Mouse (Mus musculus): ENCODE measurements at regions not wholly inside any gene's neighbourhood (a gene's known extent, or its start where the extent isn't known, plus 50 kb on each side); places are given as distances from the start of the nearest gene placed in this dataset.

DNA sequence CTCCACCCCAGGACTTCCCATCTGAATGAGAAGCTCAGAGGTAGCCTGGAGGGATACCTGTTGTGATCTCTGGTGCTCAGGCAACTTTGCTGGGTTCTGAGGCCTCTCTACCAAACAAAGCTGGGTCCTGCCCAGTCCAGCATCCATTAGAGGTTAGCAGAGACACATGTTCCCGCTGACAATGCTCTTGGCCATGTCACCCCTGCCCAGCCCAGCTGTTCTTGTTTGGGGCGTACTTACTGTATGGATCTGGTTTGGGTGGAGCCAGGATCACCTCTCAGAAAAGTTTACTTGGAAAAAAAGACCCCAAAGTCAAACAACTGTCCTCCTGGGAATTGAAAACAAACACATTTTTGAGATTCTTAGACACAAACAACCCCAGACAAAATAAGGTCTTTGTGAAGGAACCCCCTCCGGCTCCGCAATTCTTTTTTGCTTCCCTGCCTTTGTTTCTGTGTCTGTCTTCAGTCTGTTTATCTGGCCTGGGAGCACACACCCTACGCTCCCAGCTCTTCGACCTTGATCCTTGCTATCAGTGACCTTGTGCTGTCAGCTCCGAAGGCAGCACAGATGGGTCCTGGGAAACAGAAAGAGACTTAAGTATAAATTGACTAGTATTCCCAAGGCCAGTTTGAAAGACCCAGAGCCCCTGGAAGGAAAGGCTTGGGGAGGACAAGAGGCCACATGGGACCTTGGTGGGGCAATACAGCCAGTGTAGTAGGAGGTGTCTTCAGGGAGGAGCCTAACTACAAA is 68.1 kb upstream of the Serp2 start:
- DNase-seq = no peak

DNA sequence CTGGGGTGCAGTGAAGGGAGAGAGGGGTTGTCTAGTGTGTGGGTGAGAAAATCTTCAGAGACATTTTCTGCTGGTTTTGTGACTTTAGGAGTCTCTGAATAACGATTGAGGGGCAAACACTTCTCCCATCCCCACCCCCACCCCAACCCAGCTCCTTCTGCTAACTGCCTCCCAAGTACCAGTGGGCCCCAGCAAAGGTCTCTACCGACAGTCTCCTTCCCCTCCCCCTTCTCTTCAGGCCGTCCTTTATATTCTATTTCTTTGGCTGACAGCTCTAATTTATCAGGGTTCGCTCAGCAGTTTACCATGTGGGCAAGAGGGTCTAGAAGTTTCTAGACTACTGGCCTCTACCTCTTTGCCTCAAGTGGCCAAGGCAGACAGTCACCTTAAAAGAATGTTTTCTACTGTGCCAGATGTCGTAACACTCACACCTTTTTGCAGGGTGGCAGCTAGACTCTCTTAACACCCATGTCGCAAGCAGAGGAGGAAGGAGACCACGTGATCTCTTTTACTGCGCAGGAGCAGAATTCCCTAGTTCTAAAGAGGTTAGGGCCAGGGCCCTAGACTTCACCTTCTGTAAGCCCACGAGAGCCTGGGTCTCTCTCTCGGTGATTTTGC is 66.8 kb upstream of the Serp2 start:
- DNase-seq = no peak

DNA sequence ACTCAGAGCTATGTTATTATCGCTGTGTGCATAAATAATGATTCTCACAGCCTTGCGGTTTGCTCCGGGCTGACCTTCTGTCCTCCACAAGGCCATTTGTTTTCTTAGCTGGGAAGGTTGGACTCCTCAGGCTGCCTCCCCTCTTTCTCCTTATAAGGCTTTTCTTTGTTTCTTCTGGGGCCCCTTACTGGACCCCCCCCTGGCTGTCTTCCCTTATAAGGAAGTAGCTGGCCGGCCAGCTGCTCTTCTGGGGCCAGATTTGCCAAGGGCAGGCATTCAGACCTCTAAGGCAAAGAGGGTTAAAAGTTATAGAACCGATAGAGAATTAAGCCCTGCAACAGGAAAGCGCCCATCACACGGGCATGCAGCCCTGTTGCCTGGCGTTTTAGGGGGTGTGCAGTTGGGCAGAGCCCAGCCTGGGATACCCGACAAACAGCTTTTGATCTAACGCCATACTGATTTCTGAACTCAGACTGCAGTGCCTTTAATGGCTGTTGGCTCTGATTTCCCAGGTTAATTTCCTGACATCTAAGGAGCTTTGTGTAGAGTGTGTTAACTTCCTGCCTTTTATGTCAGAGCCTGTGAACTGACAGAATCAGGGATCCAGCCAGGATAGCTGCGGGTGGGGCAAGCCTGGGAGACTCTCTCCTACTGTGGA is 66.1 kb upstream of the Serp2 start:
- no peak for DNase-seq

DNA sequence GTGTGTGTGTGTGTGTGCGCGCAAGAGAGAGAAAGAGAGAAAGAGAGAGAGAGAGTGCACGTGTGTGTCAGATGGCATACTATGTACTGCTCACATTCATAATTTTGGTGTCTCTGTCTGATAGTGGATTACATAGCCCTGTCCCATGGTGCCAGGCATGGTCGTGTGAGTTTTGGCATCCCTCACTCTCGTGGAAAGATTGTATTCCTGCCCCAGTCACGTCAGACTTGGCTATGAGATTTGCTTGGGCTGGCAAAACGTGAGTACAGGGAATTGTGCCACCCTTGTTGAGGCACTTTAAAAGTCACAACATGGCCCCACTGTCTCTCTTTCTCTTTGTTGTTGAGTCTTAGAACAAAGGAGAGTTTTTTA is 62.3 kb upstream of the Serp2 start:
- DNase-seq = no peak

DNA sequence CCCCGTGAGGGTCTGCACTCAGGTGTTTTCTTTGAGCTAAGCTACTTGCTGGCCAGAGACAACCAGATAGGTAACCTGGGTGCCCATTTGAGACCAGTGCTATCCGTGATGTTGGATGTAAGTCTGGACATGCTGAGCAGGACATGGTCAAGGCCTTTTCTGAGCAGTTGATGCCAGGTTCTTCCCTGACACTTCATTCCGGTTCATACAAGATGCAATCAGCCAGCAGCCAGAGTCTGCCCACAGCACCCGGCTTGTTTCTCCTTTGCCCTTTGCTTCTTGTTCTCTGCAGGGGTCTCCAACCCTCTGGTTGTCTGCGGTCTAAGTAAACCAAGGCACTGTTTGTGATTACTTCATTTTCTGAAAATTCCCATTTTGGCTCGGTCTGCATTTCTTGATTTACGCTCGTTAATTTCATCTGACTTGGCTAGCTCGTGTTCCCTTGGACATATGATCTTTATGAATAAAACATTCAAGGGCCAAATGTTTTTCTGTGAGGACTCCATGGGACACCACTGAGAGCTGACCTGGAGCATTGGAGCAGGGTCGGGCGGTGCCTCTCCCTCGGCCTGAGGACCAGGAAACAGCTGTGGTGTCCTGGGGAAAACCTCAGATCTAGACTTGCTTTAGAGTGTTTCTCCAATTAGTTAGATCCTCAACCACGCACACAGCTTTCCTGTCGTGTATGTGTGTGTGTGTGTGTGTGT is 61.8 kb upstream of the Serp2 start:
- DNase-seq = no peak

- no peak for DNase-seq
Observed at GRCm38 (mm10) chr14:76617889-76618288, 61.2 kb upstream of the Serp2 start.

DNA sequence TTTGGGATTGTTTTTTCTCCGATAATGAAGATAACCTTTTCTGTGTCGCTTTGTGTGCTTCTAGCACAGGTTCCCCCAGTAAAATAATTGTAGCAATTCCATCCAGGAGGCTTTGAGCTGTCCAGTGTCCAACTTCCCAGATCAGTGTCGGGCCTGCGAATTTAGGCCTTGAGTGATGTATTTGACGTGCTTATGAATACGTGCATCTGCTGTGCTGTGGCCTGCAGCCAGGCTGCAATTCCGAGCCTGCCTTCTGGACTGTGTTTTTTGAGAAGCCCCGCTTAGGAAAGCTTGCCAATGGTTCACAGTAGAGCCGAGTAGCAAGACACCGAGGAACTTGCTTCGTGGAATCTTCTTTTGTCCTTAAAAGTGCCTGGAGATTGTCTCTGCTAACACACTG is 60.8 kb upstream of the Serp2 start:
- no peak for DNase-seq

GRCm38 (mm10) chr14:76616367-76616683 is 59.6 kb upstream of the Serp2 start:
- no peak for DNase-seq

DNA sequence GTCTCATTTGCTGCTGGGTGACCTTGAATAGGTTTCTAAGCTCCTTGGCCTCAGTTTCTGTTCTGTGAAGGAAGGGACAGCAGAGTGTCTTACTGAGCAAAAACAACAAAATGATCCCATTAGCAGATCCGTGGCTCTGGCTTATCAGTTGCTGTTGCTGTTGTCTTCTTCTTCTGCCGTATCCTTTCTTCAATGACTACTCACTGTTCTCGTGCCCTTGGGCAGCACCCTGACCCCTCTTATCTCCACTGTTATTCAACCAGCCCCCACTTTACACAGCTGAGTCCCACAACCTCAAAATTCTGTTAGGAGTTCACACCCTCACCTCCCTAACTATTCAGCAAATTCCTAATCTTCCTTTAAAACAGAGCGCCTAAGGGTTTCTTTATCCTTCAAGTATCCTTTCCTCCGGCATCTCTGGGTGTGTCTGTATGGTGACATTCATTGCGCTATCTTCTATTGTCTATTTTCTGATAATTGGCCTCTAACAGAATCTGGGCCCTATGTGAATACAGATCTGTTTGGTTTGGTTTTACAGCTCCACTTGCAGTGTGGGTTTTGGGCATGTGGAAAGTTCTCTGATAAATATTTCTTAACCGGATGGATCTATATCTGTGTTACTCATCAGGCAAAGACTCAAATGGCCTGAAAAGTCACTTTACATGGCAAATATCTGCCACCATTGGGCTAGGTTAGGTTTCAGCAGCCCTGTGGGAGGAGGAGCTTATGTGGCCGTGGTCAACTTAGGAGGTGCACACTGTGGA is 59.1 kb upstream of the Serp2 start:
- no peak for DNase-seq

GRCm38 (mm10) chr14:76615182-76615581 is 58.5 kb upstream of the Serp2 start:
- no peak for DNase-seq

DNA sequence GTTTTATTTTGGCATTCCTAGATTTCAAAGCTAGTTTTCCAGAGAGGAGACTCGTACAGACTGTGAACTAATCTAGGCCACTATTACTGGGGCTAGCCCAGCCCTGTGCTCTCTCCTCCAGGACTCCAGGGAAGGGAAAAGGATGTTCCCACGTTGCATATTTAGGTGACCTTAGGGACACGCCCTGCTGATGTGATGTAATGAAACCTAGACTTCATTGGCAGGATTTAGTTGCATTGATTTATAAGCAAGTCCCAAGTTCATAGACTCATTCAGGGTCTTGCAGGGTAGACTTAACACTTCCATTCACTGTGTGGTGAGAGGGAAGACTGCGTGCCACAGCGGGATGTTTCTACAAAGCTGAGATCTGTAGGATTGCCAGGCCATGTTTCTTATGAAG is 58.0 kb upstream of the Serp2 start:
- DNase-seq = no peak

GRCm38 (mm10) chr14:76613604-76614003 is 56.9 kb upstream of the Serp2 start:
- no peak for DNase-seq

DNA sequence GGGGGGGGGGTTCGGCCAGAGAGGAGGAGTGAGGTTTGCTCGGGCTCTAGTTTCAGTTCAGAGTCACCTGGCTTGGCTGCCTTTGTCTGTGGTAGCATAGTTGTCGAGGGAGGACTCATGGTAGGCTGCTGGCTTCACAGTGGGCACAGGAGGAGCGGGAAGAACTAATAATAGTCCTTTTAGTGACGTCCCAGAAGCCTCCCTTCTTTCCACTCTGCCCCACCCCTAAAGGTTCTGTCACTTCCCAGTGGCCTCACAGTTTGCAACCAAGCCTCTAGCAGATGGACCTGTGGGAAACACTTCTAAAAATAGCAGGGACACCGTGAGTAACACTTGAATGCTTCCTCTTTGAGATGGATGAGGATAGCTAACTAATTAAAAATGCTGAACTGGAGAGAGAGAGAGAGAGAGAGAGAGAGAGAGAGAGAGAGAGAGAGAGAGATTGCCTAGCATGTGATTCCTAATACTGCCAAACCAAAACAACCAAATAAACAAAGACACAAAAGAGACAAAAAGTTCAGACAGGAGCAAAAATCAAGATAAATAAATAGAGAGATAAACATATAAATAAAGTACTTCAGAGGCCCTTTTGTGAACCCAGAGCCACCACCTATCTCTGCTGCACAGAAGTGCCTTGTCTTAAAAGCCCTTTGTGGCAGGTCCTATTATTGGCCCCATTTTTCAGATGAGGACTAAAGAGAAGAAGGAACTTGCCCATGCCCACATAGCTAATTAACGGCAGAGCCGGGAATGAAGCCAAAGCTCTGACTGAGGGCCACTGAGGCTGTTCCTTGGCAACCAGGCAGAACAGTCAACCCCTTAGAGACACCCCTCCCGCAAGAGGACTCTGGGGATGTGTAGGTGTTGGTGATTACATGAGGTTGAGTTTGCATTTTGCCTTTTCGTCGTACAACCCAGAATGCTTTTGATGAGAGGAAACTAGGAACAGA is 54.0 kb upstream of the Serp2 start:
- DNase-seq = no peak
